Mouse (Mus musculus) cortical plate, adult 2 months (tissue): Measurements from ENCODE around the gene Strip1.

ENCODE experiments used
- CTCF ChIP-seq: fragments of 200-500 bp; IDR thresholded peaks from 2 replicates; pipeline ENCODE4 v1.5.1; 2011; ENCODE audit warnings: mild to moderate bottlenecking, control low read depth, low read length; ENCODE audit not compliant: insufficient read depth; ENCODE audit errors: extremely low read depth
- POLR2A ChIP-seq: fragments of 200-500 bp; IDR thresholded peaks from 2 replicates; pipeline ENCODE4 v1.6.1; 2011; ENCODE audit warnings: mild to moderate bottlenecking, low read length, control low read depth; ENCODE audit not compliant: insufficient read depth; ENCODE audit errors: extremely low read depth

DNA sequence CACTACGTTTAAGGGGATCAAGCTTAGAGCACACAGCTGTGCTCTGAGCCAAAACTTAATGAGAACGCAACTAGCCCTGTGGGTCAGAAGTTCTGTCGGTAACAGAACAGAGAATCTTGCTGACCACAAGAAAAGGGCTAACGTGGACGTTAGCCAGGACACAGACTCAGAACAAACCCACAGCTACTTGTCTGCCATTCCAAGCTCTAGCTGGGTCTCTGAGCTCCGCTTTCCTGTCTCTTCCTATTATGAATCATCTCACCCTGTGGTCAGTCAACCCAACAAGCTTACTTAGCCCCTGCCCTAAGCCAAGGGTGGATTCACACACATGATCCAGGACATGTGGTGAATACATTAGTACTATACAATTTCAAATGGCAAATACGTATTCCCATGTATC lies 63.7 kb downstream of the Strip1 start:
- no peak for TF ChIP-seq CTCF
- TF ChIP-seq POLR2A = no peak
